Mouse (Mus musculus): ENCODE results near the gene Pex1.
"Not testable (repeated sequence)": the region's sequence is repeated elsewhere in the genome, so short reads cannot be mapped to it uniquely, and the experiment has no call there.

Gene Pex1

DNA sequence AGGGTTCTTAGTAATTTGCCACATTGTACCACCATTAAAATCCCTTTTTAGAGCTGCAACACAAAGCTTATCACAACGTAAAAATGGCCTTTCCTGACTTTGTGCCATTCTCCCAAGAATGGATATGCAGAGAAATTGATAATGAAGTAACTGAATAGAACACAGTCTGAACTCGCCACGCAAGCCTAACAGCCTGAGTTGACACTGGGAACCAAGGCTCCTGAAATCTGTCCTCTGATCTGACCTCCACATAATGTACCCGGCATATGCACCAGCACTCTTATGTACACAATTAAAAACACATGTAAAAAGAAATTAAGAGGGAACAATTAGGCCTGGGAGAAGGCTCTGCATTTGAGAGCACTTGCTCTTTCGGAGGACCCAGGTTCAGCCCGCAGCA lies 49.5 kb downstream of the Pex1 start:
- peak; percentile 71 for DNase-seq

DNA sequence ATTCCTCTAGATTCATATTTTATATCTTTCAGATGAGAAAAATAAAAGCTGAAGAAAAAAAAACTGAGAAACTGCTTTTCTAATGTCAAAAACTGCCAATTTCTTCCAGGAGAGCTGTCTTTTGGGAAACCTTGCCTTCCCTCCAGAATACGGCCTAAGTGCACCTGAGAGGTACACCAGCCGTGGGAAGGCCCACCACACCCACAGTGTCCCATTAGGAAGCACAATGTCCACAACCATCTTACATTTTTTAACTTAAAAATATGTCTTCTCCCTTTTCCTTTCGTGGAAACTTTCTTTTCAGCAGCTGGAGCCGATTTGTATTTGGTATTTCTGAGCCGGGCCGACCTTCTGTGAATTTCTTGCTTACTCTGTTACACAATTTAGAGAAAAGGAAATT lies 50.7 kb downstream of the Pex1 start:
- peak; percentile 68 for DNase-seq

DNA sequence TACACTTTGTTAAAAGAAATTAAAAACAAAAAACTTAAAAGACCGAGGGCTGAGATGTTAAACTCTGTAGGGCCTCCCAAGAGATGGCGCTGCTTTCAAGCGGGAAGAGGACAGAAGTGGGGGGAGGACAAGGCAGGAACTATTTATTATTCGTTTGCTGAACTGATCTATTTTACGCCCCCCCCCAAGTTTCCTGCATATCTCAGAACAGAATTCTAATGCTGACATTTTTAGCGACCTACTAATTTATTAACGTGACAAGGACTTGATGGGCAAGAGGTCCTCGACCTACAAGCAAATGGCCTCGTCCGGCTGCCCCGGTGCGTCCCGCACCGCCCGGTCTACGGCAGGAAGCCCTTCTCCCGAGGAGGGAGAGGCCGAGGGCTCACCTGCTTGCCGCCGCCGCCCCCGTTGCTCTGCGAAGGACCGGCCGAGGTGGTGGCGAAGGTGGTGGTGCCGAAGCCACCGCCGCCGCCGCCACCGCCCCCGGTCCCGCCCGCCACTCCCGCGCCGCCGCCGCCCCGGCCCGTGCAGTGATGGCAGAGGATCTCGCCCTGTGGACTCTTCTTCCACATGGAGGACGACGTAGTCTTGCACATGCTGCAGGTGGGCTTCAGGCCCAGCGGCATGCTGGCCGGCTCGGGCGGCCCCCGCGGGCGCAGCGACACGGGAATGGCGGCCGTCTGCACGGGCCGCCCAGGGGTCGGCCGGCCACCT lies 51.3 kb downstream of the Pex1 start:
- peak; percentile 89 for DNase-seq

DNA sequence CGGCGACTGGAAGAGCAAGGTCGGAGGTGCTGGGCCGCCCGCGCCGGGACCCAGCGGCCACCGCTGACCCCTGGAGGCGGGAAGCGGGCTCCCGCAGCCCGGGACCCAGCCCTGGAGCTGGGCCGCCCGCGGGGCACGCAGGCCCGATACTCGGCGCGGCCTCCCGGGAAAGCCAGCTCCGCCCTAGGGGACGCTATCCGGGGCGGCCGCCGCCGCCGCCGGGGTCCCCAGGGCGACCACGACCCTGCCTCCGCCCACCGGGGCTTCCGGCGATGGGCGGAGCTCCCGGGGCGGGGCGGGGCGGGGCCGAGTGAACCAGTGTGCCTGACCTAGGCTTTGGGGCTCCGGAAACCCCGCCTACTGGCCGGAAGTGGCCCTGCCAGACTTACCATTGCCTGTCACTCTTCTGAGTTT lies 51.8 kb downstream of the Pex1 start:
- DNase-seq, result peak; percentile 99

DNA sequence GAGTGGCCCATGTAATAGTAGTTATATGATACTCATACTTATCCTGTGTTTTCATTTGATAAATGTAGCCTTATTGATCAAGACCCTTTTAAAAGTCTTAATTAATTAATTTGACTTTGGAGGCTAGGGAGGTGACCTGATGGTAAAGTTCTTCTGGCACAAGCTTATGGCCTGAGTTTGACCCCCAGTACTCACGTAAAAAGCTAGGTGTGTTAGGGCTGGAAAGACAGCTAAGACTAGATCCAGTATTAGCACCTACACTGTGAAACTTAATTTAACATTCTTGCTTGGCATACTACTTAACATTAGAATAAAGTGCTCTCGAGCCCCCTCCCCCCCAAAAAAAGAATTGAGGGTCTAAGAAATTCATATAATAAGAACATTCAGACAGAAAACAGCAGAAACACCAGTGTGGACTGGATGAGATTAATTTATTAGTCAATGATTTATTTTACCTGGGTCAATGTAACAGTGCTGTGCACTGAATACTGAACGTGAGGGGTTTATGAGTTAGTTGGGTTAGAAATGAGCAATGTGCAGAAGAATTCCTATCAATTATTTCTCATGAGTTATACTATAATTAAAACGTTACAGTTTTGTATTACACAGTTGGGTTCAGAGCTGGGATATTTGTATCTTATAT lies 52.5 kb downstream of the Pex1 start:
- peak; percentile 42 for DNase-seq

DNA sequence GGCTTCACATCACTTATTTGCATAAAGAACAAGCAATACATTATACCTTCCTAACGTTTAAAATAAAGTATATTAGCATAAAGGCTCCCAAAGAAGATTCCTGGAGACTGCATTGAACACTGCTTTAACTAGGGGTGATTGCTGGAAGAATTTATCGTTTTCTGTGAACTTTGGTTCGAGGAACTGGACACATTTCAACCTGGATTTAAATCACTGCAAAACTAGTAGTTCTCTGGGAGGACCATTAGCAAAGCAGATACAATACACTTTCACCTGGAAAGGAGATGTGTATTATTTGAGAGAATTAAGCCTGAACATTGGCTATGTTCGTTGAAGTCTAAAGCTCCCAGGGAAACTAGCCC lies 53.0 kb downstream of the Pex1 start:
- no peak for DNase-seq

DNA sequence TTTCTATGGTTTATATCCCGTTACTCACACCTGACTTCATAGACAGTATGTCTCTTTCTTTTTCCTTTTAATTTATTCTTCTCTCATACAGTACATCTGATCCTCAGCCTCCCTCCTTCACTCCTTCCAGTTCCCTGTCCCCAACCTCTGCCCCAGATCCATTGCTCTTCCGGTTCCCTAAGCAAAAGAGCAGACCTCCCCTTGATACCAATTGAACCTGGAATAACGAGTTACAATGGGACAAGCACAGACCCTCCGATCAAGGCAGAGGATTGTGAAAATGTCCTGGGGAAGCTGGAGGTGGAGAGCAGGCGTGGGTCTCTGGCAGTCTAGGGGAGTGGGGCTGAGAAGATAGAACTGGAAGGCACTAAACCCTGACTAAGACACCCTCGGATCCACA lies 55.0 kb downstream of the Pex1 start, which contains the start of gene Tmbim7:
TSS of gene Tmbim7 (plus strand) at position 301 of the 400 bp plus-strand sequence.
- peak; percentile 77 for DNase-seq

DNA sequence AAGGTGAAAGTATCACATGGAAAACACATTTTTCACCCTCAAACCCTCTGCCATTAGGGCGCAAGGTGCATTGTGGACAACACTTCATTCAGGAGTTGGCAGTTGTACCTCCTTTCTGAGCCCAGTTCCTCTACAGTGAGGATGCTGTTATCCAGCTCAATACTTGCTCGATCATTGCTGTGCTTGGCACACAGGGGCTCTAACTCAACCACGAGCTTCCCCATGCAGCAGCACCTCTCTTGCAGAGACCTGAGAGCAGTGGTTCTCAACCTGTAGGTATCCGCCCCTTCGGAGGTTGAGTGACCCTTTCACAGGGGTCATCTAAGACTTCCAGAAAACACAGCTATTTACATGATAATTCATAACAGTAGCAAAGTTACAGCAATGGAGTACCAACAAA lies 55.8 kb downstream of the Pex1 start:
- DNase-seq, result peak; percentile 70

DNA sequence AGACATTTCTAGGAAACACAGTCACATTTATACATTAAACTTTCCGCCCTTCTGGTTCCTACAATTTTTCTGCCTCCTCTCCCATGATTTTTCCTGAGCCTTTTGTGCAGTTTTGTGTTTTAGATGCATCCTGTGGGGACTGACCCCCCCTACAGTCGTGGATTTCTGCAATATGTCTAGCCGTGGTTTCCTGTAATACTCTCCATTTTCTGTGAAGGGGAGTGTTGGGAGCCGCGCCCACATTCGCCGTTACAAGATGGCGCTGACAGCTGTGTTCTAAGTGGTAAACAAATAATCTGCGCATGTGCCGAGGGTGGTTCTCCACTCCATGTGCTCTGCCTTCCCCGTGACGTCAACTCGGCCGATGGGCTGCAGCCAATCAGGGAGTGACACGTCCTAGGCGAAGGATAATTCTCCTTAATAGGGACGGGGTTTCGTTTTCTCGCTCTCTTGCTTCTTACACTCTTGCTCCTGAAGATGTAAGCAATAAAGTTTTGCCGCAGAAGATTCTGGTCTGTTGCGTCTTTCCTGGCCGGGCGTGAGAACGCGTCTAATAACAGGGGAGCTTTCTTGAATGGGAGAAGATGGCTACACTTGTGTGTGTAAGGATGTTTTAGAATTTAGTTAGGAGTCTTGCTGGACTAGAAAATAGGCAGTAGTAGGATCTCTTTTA lies 57.2 kb downstream of the Pex1 start:
- DNase-seq, result not testable (repeated sequence)

DNA sequence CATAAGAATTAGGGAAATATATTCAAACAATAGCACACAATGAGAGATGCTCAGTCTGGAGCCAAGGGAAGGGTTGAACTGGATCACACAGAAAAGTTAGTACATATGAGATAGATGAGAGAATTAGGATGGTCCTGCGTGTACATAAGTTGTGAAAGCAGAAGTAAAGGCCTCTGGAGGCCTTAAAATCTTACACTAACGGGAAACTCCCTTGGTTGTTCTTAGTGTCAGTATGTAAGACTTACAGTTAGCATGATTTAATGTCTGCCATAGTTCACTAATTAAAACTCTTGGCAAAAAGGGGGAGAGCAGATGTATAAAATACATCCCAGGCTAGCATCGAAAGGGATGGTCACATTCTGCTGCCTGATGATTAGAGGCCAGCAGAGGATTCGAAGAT lies 57.9 kb downstream of the Pex1 start:
- no peak for DNase-seq

DNA sequence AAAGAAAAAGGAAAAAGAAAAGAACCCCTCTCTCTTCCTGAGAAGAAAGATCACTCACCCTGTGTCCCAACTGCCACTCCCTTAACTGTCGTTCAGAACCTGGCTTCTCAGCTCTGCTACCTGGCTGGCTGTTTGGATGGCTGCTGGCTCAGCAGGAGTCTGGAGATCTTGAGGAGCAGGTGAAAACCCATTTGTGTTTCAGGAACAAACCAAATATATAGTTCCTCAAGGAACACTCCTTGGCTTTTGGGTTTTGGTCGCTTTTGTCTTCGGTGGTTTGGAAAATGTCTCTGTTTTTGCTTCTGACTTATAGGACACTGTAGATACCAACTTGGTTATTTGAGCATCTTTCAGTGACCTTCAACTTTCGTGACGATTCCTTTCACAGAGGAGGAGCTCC lies 61.2 kb downstream of the Pex1 start, which contains the start of gene Gatad1:
TSS of gene Gatad1 (minus strand) at position 101 of the 400 bp plus-strand sequence.
- DNase-seq, result no peak

DNA sequence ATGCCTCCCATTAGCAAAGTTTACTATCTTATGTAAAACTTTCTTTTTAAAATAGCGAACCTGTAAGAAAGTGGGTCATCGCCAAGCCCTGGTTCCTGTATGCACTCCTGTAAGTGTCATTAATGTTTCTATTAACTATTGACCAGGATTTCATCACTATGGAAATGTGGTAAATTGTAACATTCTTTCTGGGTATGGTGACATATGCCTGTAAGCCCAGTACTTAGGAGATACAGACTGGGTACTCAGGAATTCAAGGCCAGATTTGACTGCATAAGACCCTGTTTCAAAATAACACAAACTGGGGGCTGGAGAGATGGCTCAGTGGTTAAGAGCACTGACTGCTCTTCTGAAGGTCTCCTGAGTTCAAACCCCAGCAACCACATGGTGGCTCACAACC lies 69.4 kb downstream of the Pex1 start:
- DNase-seq, result no peak

DNA sequence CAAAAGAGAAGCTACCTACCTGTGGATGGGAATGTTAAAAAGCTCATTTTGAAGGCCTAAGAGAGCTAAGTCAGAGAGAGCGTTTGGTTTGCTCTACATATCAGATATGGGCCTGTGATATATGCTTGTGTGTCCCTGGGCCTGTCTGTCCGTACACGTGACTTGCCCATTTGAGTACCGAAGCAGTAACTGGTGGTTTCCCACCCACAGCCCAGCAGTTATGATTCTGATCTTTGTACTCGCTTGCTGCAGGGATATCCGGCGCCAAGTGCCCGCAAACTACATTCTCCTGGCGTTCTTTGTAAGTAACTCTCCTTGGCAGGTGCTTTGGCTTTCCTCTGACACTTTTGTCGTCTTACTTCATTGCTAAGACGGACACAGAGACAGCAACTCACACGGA lies 70.7 kb downstream of the Pex1 start:
- DNase-seq, result no peak

DNA sequence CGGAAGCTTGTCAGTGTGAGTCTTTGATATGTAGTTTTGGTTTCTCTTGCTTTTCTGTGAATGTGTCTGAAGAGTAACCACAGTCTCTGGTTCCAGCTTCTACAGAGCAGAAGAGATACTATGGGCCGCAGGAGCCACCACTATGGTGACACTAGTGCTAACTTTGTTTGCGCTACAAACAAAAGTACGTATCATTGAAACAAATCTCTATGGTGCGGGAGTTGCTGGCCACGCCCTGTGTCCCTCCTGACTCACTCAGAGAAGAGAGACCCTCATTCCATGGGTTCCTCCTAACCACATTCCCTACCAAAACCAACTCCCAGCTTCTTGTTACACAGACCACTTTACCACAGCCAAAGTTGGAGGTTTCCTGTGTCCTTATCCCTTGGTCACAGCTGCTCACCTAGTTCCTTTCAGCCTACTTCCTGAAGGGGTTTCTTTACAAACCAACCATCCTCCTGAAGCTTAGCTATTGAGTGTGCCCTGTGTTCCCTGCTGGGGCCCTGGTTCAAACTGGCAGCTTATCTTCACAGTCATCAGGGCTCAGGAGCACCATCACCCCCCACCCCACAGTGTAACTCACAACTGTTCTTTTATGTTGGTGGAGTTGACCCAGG lies 74.2 kb downstream of the Pex1 start:
- DNase-seq, result no peak
